Mouse (Mus musculus) kidney, postnatal 4 days (tissue): Measurements from ENCODE around the gene Phex.
A peak's percentile ranks its signal among the peaks of the same experiment; 100 is the strongest.

Experiments
- DNase-seq, 2 experiments: peaks; one replicate each; pipeline ENCODE4 v3.0.0; 2021; ENCODE audit warnings: mixed read lengths in 2 of 2

Gene Phex

GRCm38 (mm10) chrX:157306796-157307405, 108.2 kb downstream of the Phex start:
- no peak for DNase-seq

DNA sequence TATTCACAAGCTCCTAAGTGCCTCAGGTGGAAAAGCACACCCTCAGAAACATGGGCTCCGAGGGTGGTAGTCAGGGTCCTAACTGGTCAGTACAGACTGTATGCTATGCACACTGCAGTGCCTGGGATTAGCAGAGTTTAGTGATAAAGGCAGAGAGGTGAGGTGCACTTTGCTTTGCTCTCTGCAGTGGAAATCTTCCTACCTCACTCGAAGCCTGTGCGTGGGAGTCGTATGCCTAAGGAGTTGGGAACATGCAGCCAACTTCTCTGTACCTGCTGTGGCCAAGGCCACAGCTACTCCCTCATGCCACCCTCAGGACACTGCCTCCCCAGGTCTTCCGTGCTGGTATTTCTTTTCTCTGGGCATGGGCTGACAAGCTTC, 109.3 kb downstream of the Phex start:
- DNase-seq, result no peak

- no peak for DNase-seq
These were observed 109.8 kb downstream of the Phex start for GRCm38 (mm10) chrX:157305193-157305851.

DNA sequence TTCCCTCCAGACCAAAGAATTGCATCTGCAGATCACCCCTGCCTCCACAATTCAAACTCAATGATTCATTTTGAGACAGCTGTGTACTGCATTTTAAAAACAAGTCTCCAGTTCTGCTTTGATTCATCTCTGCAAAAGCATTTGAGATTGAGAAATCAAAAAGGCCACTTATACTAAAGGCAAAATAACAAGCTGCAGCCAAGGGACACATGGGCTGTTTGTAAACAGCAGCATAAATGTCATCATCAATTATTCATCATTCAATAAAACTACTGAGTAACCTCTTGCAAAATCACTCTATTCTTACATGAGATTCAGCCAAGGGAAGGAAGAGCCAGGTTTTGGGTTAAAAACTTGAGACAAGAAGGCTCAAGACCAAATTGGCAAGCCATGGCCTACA, 122.7 kb downstream of the Phex start:
- DNase-seq, result no peak

GRCm38 (mm10) chrX:157276581-157276980, 138.5 kb downstream of the Phex start:
- DNase-seq, result no peak

- no peak for DNase-seq
These were observed 141.8 kb downstream of the Phex start for GRCm38 (mm10) chrX:157273291-157273690.

DNA sequence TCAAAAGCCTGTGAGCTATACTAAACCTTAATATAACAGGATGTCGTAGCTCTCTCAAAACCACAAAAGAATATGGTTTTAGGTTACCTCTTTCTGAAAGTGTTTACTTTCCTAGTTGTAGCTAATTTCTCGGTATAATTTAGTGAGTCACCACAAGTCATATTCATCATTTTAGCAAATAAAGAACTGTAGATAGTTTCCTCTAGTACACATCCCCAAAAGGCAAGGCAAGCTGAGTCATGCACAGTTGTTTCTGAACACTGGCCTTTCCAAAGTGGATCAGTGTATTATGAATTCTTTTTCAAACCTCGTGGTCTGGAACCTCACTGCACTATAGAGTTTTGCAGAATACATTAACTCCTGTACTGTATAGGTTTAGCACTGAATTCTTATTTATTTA, 143.5 kb downstream of the Phex start:
- DNase-seq, result no peak

GRCm38 (mm10) chrX:157269726-157270305, 145.3 kb downstream of the Phex start:
- DNase-seq, result no peak

GRCm38 (mm10) chrX:157268141-157268540, 147.0 kb downstream of the Phex start:
- no peak for DNase-seq

- no peak for DNase-seq
These were observed 212.4 kb downstream of the Phex start for GRCm38 (mm10) chrX:157202736-157203135.

DNA sequence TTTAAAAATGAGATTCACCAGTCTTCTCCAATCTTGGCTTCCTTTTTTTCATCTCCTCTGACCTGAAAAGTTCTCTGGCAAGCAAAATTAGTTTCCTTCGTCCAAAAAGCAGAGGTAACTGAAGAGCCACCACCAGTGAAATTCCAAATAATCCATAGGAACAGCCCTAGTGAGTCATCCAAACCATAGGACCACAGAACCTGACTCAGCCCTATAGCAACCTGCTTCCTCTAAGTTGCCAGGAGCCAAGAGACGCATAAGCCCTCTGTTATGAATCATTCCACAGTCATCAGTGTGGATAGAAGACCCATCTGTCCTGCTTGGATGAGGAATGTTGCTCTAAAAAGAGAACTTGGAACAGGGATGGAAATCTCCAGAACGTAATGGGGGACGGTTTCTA, 230.9 kb downstream of the Phex start:
- no peak for DNase-seq

DNA sequence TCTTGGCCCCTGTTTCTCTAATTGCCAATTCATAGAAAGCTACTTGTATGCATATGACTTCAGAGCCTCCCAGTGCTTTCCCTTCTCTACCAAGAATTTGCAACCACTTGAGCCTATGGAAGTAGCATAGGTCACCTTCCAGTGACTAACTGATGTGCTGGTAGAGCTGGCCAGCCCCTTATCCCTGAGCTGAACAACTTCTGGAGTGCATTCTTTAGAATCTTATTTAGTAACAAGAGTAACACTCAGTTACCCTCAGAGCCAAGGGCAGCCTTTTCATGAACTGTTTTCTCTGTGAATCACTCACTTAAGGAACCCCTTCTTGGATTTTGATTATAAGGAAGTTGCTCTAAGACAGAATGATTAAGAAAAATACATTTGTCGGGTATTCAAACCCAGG, 234.3 kb downstream of the Phex start:
- no peak for DNase-seq

- DNase-seq, result no peak
These were observed 251.0 kb downstream of the Phex start for GRCm38 (mm10) chrX:157164142-157164541.

DNA sequence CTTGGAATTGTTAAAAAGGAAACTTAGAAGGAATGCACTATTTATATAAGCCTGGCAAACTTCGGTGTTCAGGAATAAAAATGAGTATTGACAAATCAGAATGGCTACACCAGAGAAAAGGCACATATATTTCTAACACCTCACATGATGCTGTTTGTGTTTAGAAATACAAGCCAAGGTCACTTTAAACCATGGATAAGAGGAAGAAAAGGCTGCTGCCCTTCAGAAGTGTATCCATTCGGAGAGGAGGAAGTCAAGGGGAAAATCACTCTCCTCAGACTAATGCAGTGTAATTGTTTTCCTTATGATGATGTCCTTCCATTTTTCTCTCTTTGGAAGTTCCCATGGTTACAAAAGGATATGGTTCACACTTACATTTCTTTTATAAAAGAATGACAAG, 251.7 kb downstream of the Phex start:
- no peak for DNase-seq

DNA sequence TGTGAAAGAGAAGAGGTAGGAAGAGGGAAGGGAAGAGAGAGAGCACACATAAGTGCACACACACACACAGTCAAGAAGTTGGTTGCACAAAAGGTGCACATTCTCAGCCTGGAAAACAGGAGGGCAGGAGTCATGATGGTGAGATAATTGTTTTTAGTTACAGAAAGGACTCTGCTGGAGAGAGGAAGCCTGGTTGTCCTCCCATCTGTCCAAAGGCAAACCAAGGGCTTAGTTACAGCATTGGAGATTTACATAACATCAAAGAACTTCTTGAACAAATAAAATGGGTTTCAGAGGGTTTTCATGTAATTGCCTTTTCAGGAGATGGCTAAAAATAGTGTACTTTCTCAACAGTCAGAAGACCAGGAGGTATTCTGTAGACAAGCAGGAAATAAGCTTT, 270.4 kb downstream of the Phex start:
- no peak for DNase-seq

GRCm38 (mm10) chrX:157139601-157140000, 275.5 kb downstream of the Phex start:
- peak; percentile 1 to 3 for DNase-seq
